In the genomic region with DNA sequence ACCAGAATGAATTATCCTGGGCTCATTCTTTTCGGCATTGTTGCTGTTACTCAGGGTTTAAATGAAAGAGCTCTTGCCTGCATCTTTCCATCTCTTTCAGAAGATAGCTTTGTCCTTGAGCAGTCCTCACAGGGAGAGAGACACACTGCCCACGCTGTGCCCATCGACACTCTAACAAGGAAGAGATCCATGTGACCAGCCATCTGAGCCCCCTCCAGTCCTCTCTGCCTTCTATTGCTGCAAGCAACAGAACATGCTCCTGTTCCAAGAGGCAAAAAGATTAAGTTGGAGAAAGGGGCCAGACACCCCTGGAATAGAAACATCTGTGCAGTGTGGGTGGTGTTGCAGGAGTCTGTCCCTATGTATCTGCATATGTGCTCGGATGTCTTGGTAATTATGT, we compare ENCODE assay signal across 28 mouse cellular contexts. TPM values are rescaled to one million over a fixed set of nuclear protein-coding genes. Genes with fewer than 3 reads are reported as not detected.
"Had no signal": no experiment of that assay in that cellular context is flagged by ENCODE, and none has a peak within 500 bp of the region (broad histone marks: within the 10 kb centered on the region; RNA-seq: fewer than 3 reads in every experiment).

No protein-coding gene starts in this region.

- H3K4me1 ChIP-seq: midbrain, embryonic 10.5 days; midbrain, embryonic 12.5 days; neural tube, embryonic 13.5 days; neural tube, embryonic 15.5 days had no signal

- DNase-seq: lung, adult 18-20 months; lung, embryonic 14.5 days; lung, postnatal 10 days; lung, postnatal 4 days; midbrain, embryonic 14.5 days; retina, postnatal 1 day; right cerebral cortex, postnatal 25 days; spleen, adult 18-20 months; thymus, adult 2 months; thymus, postnatal 25 days; thymus, postnatal 4 days had no signal

- H3K36me3 ChIP-seq: midbrain, embryonic 10.5 days; midbrain, embryonic 12.5 days; neural tube, embryonic 13.5 days; neural tube, embryonic 15.5 days had no signal

- H3K4me3 ChIP-seq: midbrain, embryonic 10.5 days; midbrain, embryonic 12.5 days; myocyte; neural tube, embryonic 13.5 days; neural tube, embryonic 15.5 days had no signal

- H3K27ac ChIP-seq: liver, embryonic 14.5 days; midbrain, embryonic 10.5 days; midbrain, embryonic 12.5 days; neural tube, embryonic 13.5 days; neural tube, embryonic 15.5 days had no signal

- H3K9ac ChIP-seq: liver, embryonic 14.5 days; lung, embryonic 14.5 days; midbrain, embryonic 12.5 days; neural tube, embryonic 13.5 days; neural tube, embryonic 15.5 days had no signal

- H3K27me3 ChIP-seq: midbrain, embryonic 12.5 days; neural tube, embryonic 13.5 days; neural tube, embryonic 15.5 days had no signal

RNA-seq across cellular contexts. Expression of a gene that starts 4.2 kb away (rescaled TPM):
- total RNA-seq: megakaryocyte, adult 5-6 weeks; megakaryocyte-erythroid progenitor cell, adult 5-6 weeks had no signal
- polyA plus RNA-seq: liver, embryonic 14.5 days; liver, embryonic 16.5 days; lung, embryonic 14.5 days; lung, embryonic 16.5 days; midbrain, embryonic 10.5 days; midbrain, embryonic 12.5 days; midbrain, embryonic 14.5 days; midbrain, embryonic 16.5 days; myocyte; neural tube, embryonic 11.5 days; neural tube, embryonic 13.5 days; neural tube, embryonic 15.5 days; small intestine, adult 2 months; stomach, embryonic 14.5 days; stomach, embryonic 16.5 days; thymus, adult 2 months; urinary bladder, adult 2 months had no signal

RNA-seq across cellular contexts. Expression of a gene that starts 34.5 kb away (rescaled TPM):
- total RNA-seq: megakaryocyte-erythroid progenitor cell, adult 5-6 weeks had no signal
- polyA plus RNA-seq: midbrain, embryonic 10.5 days; midbrain, embryonic 12.5 days; neural tube, embryonic 11.5 days; testis, adult 2 months; urinary bladder, adult 2 months had no signal

RNA-seq across cellular contexts. Expression of a gene that starts 43.4 kb away (rescaled TPM):
- total RNA-seq: megakaryocyte, adult 5-6 weeks; megakaryocyte-erythroid progenitor cell, adult 5-6 weeks had no signal
- polyA plus RNA-seq: liver, embryonic 14.5 days; liver, embryonic 16.5 days; midbrain, embryonic 10.5 days; midbrain, embryonic 12.5 days; midbrain, embryonic 14.5 days; midbrain, embryonic 16.5 days; myocyte; neural tube, embryonic 11.5 days; neural tube, embryonic 13.5 days; neural tube, embryonic 15.5 days; small intestine, adult 2 months; testis, adult 2 months; urinary bladder, adult 2 months had no signal

RNA-seq across cellular contexts. Expression of a gene that starts 52.5 kb away (rescaled TPM):
- total RNA-seq: megakaryocyte, adult 5-6 weeks; megakaryocyte-erythroid progenitor cell, adult 5-6 weeks had no signal
- polyA plus RNA-seq: lung, embryonic 16.5 days; midbrain, embryonic 10.5 days; midbrain, embryonic 12.5 days; neural tube, embryonic 11.5 days; neural tube, embryonic 13.5 days; small intestine, adult 2 months; stomach, embryonic 14.5 days; testis, adult 2 months had no signal
